Mouse (Mus musculus) intestine, embryonic 15.5 days (tissue): ENCODE results near the gene Cxcl2. TPM values are rescaled to one million over a fixed set of nuclear protein-coding genes. Genes with fewer than 3 reads are reported as not detected.

Experiments used
- ATAC-seq: fragments of 200-750 bp; cut with Nextera tagmentation; 2 replicates; pipeline ENCODE4 v1.8.0; 2017; ENCODE audit warnings: moderate TSS enrichment, moderate library complexity
- H3K27ac ChIP-seq: fragments of 300-500 bp; sonication (generic); 2 replicates; pipeline ENCODE4 v1.5.1; 2015; ENCODE audit warnings: mild to moderate bottlenecking, inconsistent platforms
- H3K27me3 ChIP-seq: fragments of 300-500 bp; sonication (generic); replicated peaks from 2 replicates; pipeline ENCODE4 v1.6.1; 2015; ENCODE audit warnings: inconsistent platforms
- H3K36me3 ChIP-seq: fragments of 300-500 bp; sonication (generic); 2 replicates; pipeline ENCODE4 v1.6.1; 2015; ENCODE audit warnings: inconsistent platforms
- H3K4me1 ChIP-seq: fragments of 300-500 bp; sonication (generic); replicated peaks from 2 replicates; pipeline ENCODE4 v1.6.1; 2015; ENCODE audit warnings: inconsistent platforms
- H3K4me2 ChIP-seq: fragments of 300-500 bp; sonication (generic); replicated peaks from 2 replicates; pipeline ENCODE4 v1.6.1; 2015; ENCODE audit warnings: mild to moderate bottlenecking, inconsistent platforms
- H3K4me3 ChIP-seq: fragments of 300-500 bp; sonication (generic); replicated peaks from 2 replicates; pipeline ENCODE4 v1.5.1; 2015; ENCODE audit warnings: inconsistent platforms
- H3K9ac ChIP-seq: fragments of 300-500 bp; sonication (generic); 2 replicates; pipeline ENCODE4 v1.6.1; 2015; ENCODE audit warnings: inconsistent platforms
- H3K9me3 ChIP-seq: fragments of 300-500 bp; sonication (generic); 2 replicates; pipeline ENCODE4 v1.6.1; 2016; ENCODE audit warnings: inconsistent platforms
- WGBS: fragments of 180-500 bp; shearing (Covaris S2); methylation state at CpG from one replicate; pipeline ENCODE4 v1.1.7; 2015; 5-methylcytosine and 5-hydroxymethylcytosine counted together
- polyA plus RNA-seq: library from polyadenylated mRNA; unstranded; fragments of >200 nt; fragmentation: Nextera tagmentation; extraction: Ambion mirVana; gene quantifications from 2 replicates; pipeline ENCODE4 v1.2.1, GENCODE M21; 2015

Cxcl2 gene
- polyA plus RNA-seq, 1 experiment from 2014 or later: 0.20 TPM

DNA sequence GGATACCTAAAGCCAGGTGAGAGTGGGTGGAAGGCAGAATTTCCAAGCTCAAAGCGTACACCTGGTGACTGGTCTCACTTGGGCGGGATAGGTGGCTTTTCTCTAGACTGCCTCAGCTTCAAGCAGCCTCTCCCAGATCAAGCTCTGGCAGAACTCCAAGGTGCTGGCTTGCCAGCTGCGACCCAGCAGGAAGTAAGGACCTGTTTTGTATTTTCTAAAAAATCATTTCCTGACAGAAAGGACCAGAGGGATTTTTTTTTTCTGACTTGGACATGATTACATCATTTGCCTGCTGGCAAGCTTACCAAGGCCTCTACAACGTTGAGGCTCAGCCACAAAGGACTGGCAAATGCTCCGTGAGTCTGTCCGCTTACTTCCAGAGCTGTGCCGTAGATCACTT lies 3.5 kb upstream of the Cxcl2 start:
- Histone ChIP-seq H3K27ac (no peak overlapping the region), H3K4me1 (peaks cover 8% of the 10 kb centered on the region; the same call in 1 of the 2 replicates), H3K9me3 (no peaks in the 10 kb centered on the region), H3K4me2 (no peak overlapping the region), H3K36me3 (no peaks in the 10 kb centered on the region), H3K4me3 (no peak overlapping the region), H3K9ac (no peak overlapping the region), H3K27me3 (0 out of 2 replicates have a peak, but pooled peaks cover 9% of the 10 kb centered on the region)
- ATAC-seq: no peak
- WGBS: 46% methylated on average over 7 of the region's 7 CpGs

DNA sequence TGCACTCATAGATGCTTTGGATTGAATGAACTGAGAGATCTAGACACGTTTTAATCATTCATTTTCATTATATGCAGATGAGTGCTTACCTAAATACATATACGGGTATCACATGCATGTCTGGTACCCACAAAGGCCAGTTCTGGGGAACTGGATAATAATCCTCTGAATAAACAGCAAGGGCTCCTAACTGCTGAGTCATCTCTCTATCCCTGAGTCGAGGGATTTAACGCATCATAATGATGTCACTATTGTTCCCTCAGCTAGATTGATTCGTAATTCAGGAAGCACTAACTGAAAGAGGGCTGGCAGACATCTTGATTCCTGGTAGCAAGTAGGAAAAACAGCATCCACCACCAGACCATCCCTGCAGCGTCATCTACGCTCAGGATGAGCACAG lies 3.0 kb upstream of the Cxcl2 start:
- WGBS: 68% methylated on average over 7 of the region's 7 CpGs
- Histone ChIP-seq H3K27ac (no peak overlapping the region), H3K4me2 (no peak overlapping the region), H3K9me3 (no peaks in the 10 kb centered on the region), H3K36me3 (no peaks in the 10 kb centered on the region), H3K4me3 (no peak overlapping the region), H3K9ac (no peak overlapping the region), H3K27me3 (0 out of 2 replicates have a peak, but pooled peaks cover 9% of the 10 kb centered on the region), H3K4me1 (peaks cover 8% of the 10 kb centered on the region; the same call in 1 of the 2 replicates)
- no peak for ATAC-seq

DNA sequence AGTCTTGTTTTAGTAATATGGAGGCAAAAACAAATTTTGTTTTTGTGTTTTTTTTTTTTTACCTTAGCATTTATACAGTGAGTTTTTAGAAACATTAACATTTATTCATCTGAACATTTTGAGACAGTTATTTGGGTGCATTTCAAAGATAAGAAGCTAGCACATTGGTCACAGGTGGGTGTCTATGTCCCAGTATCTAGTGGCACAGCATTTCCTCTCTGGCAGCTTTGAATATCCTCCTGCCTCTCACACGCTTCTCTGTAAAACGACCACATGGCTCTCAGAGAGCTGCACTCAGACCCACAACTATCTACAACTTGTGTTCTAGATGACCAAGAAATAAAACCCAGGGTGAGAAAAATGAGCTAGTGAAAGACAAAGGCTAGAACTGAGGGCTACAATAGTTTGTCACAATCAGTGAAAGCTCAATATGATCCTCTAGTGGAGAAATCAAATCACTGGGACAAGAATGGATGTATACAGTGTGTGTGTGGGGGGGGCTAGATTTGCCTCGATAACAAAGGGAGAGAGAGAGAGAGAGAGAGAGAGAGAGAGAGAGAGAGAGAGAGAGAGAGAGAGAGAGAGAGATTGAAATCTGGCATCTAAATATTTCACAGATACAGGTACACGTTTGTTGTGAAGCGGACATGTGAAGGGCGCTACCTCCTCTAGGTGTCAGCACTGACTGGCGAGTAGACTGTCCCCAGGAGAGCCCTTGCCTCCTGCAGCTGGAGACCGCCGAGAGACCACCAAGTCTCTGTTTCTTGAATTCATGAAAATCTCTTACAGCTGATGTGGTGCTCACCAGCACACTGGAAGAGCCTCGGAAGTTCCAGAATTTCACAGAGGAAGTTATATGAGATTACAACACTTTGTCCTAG lies 1.1 kb upstream of the Cxcl2 start:
- 12% methylated on average over 10 of the region's 10 CpGs for WGBS
- Histone ChIP-seq H3K27ac (no peak overlapping the region), H3K9ac (no peak overlapping the region)

DNA sequence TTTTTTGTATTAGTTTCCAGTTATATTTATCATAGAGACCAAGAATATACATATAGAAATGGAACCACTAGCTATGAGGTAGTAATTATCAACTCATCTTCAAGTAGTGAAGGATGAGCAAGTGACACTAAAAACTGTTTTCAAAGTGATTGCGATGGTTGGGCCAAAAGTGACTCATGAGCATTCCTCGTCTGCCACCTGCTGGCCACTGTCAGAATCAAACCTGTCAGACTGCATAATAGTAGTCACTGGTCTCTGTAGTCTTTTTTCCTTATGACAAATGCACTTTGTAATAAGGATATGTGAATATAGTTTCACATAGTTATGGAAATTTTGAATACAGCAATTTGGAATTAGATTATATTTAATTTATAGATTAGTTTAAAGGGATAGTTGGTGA lies 5.3 kb downstream of the Cxcl2 start:
- H3K9ac ChIP-seq: no peak overlapping the region
- 2% methylated on average over 2 of the region's 2 CpGs for WGBS
- no peak overlapping the region for H3K27ac ChIP-seq
- ATAC-seq: peak; percentile 43; the same call in 1 of the 2 replicates
- 0 out of 2 replicates have a peak, but pooled peaks cover 9% of the 10 kb centered on the region for H3K27me3 ChIP-seq
- H3K9me3 ChIP-seq: no peaks in the 10 kb centered on the region
- no peak overlapping the region for H3K4me3 ChIP-seq
- no peaks in the 10 kb centered on the region for H3K4me1 ChIP-seq
- H3K36me3 ChIP-seq: no peaks in the 10 kb centered on the region
- H3K4me2 ChIP-seq: no peak overlapping the region

More for the DNA sequence above, 1.1 kb upstream of the Cxcl2 start:
- Histone ChIP-seq H3K4me3 (peak overlapping the region; percentile 25; the same call in 1 of the 2 replicates), H3K4me2 (peak overlapping the region; percentile 83), H3K36me3 (no peaks in the 10 kb centered on the region), H3K4me1 (peaks cover 8% of the 10 kb centered on the region; the same call in 1 of the 2 replicates), H3K9me3 (no peaks in the 10 kb centered on the region), H3K27me3 (0 out of 2 replicates have a peak, but pooled peaks cover 9% of the 10 kb centered on the region)
- ATAC-seq: peak; percentile 65

DNA sequence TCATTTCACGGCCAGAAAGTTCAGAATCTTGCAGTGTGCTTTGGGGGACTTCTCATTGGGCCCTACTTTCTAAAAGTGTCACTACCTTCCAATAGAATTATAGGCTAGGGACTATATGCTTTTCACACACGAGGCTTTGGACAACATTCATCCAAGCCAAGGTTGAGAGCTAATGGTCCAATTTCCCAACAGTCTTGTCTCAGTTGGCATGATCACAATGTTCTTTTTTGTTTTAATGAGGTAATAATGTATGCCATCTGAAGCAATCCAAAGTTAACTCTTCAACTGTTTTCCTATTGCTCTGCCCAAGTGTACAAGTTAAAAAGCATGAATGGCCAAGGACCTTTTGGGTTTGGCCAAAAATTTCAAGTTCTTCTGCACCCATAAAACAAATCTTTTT lies 15.8 kb downstream of the Cxcl2 start:
- Histone ChIP-seq H3K27ac (no peak overlapping the region), H3K36me3 (no peaks in the 10 kb centered on the region), H3K4me3 (no peak overlapping the region), H3K9me3 (no peaks in the 10 kb centered on the region), H3K9ac (no peak overlapping the region), H3K4me1 (no peaks in the 10 kb centered on the region), H3K4me2 (no peak overlapping the region), H3K27me3 (no peaks in the 10 kb centered on the region)
- whole genome bisulfite sequencing: 83% methylated on average over 2 of the region's 2 CpGs
- ATAC-seq: no peak

DNA sequence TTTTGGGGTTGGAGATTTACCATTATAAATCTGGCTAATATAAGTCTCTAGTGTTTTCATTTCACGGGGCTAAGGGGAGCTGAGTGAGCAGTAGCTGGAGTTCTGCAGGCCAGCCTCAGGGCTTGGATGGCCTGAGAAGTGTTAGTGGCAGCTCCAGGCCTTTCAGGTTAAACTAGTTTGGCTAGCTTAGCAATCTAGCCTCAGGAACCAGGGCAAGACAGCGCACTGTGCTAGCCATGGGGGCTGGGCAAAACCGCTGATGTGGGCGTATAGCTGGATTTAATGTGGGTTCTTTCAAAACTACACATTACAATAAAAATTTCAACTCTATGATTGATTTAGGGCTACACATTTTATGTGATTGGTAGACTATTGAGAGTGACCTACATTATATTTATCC lies 19.3 kb downstream of the Cxcl2 start:
- ATAC-seq: no peak
- no peaks in the 10 kb centered on the region for H3K4me1 ChIP-seq
- H3K9ac ChIP-seq: no peak overlapping the region
- 87% methylated on average over 4 of the region's 4 CpGs for WGBS
- no peaks in the 10 kb centered on the region for H3K9me3 ChIP-seq
- no peak overlapping the region for H3K27ac ChIP-seq
- H3K4me3 ChIP-seq: no peak overlapping the region
- H3K36me3 ChIP-seq: no peaks in the 10 kb centered on the region
- H3K27me3 ChIP-seq: no peaks in the 10 kb centered on the region
- H3K4me2 ChIP-seq: no peak overlapping the region

DNA sequence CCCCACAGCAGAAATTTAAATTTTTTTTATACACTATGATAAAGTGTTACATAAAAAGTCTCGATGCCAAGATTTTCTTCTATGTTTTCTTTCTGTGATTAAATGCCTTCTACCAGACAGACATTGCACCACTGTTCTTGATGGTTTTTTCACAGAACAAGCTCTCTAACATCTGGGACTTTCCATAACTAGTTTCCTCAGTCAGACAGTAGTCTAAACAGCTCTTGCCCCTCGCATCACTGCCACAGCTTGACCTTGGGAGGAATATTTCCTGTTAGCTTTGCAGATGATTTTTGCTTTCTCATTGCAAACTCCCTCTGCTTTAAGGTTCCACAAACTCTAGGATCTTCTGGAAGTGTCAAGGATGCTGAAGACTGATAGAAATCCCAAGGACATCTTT lies 26.9 kb downstream of the Cxcl2 start:
- H3K36me3 ChIP-seq: no peaks in the 10 kb centered on the region
- H3K4me2 ChIP-seq: peak overlapping the region; percentile 62
- H3K27ac ChIP-seq: peak overlapping the region; percentile 98
- WGBS: 25% methylated on average over 2 of the region's 2 CpGs
- H3K4me3 ChIP-seq: peak overlapping the region; percentile 85
- no peaks in the 10 kb centered on the region for H3K27me3 ChIP-seq
- peaks cover 6% of the 10 kb centered on the region; the same call in 1 of the 2 replicates for H3K4me1 ChIP-seq
- ATAC-seq: peak; percentile 37; the same call in 1 of the 2 replicates
- H3K9me3 ChIP-seq: no peaks in the 10 kb centered on the region
- peak overlapping the region; percentile 98 for H3K9ac ChIP-seq

DNA sequence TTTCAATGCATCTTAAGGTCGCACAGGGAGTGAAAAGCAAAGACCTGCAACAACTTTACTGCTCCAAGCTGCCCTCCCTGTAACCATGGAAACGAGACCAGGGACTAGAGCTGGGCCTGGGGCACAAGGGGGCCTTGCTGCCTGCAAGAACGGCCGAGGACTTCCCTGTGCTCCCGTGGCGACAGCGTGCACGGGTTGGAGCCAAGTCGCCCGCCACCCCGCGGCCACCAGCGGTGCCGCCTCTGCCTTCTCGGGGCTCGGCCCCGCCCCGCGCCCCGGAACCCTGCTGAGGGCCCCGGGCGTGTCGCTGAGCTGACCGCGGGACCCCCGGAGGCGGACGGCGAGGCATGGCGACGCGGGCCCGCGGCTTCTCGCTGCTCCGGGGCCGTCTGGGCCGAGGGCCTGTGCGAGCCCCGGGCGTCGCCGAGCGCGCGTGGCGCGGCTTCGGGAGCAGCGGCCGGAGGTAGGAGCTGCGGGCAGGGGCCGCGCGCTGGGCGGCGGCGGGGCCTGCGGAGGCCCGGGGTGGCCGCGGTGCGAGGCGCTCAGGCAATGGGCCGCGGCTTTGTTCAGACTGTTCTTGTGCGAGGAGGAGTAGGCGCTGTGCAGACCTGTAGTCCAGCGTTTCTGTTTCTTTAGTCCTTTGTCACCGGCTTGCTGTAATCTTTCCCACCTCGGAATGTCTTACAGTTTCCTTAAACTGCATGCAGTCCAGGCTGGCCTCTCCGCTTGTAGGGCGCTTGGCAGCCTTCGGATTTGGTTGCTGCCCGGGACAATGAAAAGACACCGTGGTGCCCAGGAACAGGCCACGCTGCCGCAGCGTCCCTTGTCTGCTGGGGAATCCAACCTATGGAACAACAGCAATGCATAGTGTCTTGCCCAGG lies 27.5 kb downstream of the Cxcl2 start, which contains the start of gene Mthfd2l:
Mthfd2l (plus strand) TSS at position 147 of the 881 bp plus-strand sequence.
- Histone ChIP-seq H3K27ac (peak within 1 kb of the TSS; percentile 98), H3K36me3 (no peaks in the 10 kb centered on the region), H3K4me1 (peaks cover 6% of the 10 kb centered on the region; the same call in 1 of the 2 replicates), H3K27me3 (no peaks in the 10 kb centered on the region), H3K4me2 (peak within 1 kb of the TSS; percentile 62), H3K9ac (peak within 1 kb of the TSS; percentile 98), H3K4me3 (peak within 1 kb of the TSS; percentile 85), H3K9me3 (no peaks in the 10 kb centered on the region)
- ATAC-seq: peak; percentile 99
- under 1% methylated on average over 67 of the region's 79 CpGs for WGBS

DNA sequence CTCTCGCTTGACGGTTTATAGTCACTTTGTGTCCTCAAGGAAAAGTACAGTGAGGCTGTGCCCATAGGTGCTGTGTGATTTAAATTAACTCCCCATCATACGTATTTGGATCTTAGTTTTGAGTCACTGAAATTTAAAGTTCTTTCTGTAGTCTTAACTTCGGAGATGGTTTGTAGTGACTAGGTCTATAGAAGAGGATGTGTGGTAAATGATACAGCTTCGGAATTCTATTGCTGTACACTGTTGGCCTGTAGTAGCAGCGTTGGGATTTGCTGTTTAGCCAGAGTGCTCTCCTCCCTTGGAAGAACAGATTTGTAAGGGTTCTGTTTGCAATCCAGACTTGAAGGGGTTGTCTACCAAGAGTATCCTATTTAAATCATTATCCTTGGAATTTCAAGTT lies 28.2 kb downstream of the Cxcl2 start:
- no peaks in the 10 kb centered on the region for H3K9me3 ChIP-seq
- H3K36me3 ChIP-seq: no peaks in the 10 kb centered on the region
- ATAC-seq: no peak

DNA sequence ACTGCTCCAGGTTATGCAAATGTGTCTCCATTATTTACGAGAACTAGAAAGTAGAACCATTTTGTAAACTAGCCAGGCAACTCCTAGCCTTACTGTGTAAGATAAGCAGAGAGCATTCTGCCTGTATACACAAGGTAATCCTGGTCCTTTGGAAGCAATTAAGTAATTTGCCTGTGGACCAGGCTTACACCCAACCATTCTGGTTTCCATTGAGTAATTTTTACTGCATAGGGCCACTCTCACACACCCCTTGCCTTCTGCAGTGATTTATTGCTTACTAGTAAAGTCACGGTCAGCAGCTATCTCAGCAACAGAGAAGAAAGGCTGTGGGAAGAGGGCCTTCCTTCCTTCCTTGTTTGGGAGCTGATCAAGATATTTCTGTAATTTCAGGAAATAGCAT lies 33.0 kb downstream of the Cxcl2 start:
- Histone ChIP-seq H3K27ac (no peak overlapping the region), H3K9ac (no peak overlapping the region), H3K4me3 (no peak overlapping the region), H3K9me3 (no peaks in the 10 kb centered on the region), H3K36me3 (no peaks in the 10 kb centered on the region), H3K4me1 (peaks cover 6% of the 10 kb centered on the region; the same call in 1 of the 2 replicates), H3K27me3 (no peaks in the 10 kb centered on the region), H3K4me2 (no peak overlapping the region)
- ATAC-seq: peak; percentile 95
- WGBS: 32% methylated on average over 2 of the region's 2 CpGs

More for the DNA sequence above, 28.2 kb downstream of the Cxcl2 start:
- 7% methylated on average over 6 of the region's 6 CpGs for WGBS
- Histone ChIP-seq H3K9ac (peak overlapping the region; percentile 98), H3K27me3 (no peaks in the 10 kb centered on the region), H3K27ac (peak overlapping the region; percentile 98), H3K4me3 (peak overlapping the region; percentile 85), H3K4me1 (peaks cover 6% of the 10 kb centered on the region; the same call in 1 of the 2 replicates), H3K4me2 (peak overlapping the region; percentile 62)

DNA sequence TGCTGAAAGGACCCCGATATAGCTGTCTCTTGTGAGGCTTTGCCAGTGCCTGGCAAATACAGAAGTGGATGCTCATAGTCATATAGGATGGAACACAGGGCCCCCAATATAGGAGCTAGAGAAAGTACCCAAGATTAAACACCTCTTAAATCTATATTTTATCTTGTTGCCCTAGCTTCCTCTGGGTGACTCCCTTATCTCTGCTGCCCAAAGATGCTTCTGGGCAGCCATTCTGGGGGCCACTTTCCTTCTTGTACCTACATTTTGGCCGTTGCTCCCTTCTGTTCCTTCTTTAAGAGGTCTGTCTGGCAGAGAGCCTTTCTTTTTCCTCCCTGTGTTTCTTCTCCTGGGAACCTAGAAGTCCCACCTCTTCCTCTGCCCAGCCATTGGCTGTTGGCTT lies 41.8 kb downstream of the Cxcl2 start:
- no peaks in the 10 kb centered on the region for H3K9me3 ChIP-seq
- H3K27me3 ChIP-seq: no peaks in the 10 kb centered on the region
- no peak for ATAC-seq
- no peaks in the 10 kb centered on the region for H3K36me3 ChIP-seq
- no peak overlapping the region for H3K9ac ChIP-seq
- no peak overlapping the region for H3K27ac ChIP-seq
- H3K4me2 ChIP-seq: no peak overlapping the region
- no peaks in the 10 kb centered on the region for H3K4me1 ChIP-seq
- WGBS: 80% methylated on average over 2 of the region's 2 CpGs
- no peak overlapping the region for H3K4me3 ChIP-seq

DNA sequence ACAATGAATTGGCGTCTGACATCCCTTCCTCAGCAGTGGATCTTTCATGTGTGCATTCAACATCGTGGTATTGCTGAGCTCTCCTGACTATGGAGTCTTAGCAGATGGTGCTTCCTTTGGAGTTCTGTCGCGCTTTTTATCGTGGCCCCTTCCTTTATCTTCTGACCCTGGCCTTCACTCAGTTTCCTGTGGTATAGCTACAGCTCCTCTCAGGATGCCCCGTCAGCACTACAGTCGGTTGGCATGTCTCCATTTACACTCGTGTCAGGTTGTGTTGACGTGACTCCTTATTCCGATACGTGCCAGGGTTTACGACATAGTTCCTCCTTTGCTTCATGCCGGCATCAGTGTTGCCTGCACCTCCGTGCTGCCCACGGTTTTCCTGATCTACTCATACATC lies 45.8 kb downstream of the Cxcl2 start:
- ATAC-seq: no peak
- Histone ChIP-seq H3K4me2 (no peak overlapping the region), H3K4me1 (no peaks in the 10 kb centered on the region)

More for the DNA sequence above, 45.8 kb downstream of the Cxcl2 start:
- no peaks in the 10 kb centered on the region for H3K36me3 ChIP-seq
- H3K4me3 ChIP-seq: no peak overlapping the region
- no peak overlapping the region for H3K9ac ChIP-seq
- H3K27me3 ChIP-seq: no peaks in the 10 kb centered on the region
- no peak overlapping the region for H3K27ac ChIP-seq
- WGBS: 85% methylated on average over 15 of the region's 15 CpGs
- H3K9me3 ChIP-seq: no peaks in the 10 kb centered on the region
